Mouse (Mus musculus) left cerebral cortex, postnatal 14 days (tissue): ENCODE measurements at regions not wholly inside any gene's neighbourhood (a gene's known extent, or its start where the extent isn't known, plus 50 kb on each side); places are given as distances from the start of the nearest gene placed in this dataset.

Source experiments
- DNase-seq, 2 experiments: peaks; one replicate each; pipeline ENCODE4 v3.0.0; 2021 to 2022; ENCODE audit warnings: low spot score in 2 of 2, mixed read lengths in 1 of 2
- intact Hi-C: fragments of 180-260 bp; cut with DNase I; formaldehyde crosslinking; loops from one replicate; pipeline ENCODE4 v1.15.1; 2025

GRCm38 (mm10) chr8:88914657-88915056, 129.3 kb downstream of the Sall1 start:
- no peak for DNase-seq
- intact Hi-C loops: no loop called here

DNA sequence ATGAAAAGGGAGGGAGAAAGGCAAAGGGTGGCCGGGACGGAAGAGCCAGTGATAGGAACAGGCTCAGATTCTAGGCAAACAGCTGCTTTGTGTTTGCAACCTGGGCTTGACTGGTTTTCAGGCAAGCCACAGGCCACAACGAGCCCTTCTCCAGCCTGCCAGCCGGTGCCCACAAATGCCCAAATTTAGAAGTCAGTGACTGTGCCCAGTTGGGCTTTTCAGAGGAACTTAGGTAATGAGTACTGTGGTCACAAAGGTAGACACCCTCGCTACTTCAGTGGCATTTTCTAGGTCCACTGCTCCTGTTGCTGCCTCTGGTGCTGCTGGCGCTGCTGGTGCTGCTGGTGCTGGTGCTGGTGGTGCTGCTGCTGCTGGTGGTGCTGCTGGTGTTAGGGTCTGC, 129.8 kb downstream of the Sall1 start:
- intact Hi-C loops: no loop called here
- no peak for DNase-seq

DNA sequence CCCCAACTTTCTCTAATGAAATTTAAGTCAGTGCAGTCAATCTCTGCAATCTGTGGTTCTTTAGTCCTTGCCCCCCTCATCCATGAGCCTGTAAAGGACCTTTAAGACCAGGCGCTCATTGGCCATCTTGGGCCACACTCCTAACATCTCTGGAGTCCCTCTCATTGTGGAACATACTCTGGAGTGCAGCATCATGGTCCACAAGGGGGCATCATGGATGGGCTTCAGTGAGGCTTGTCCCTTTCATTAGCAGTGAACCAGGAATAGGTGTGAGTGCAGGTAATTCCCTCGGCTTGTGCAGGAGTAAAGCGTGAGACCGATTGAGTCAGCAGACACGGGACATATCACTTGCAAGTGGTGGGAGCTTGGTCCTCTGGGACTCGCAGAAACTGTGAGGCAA, 137.7 kb downstream of the Sall1 start:
- intact Hi-C loops: no loop called here
- DNase-seq: no peak

GRCm38 (mm10) chr8:88903094-88903493, 140.9 kb downstream of the Sall1 start:
- intact Hi-C loops: no loop called here
- no peak for DNase-seq

DNA sequence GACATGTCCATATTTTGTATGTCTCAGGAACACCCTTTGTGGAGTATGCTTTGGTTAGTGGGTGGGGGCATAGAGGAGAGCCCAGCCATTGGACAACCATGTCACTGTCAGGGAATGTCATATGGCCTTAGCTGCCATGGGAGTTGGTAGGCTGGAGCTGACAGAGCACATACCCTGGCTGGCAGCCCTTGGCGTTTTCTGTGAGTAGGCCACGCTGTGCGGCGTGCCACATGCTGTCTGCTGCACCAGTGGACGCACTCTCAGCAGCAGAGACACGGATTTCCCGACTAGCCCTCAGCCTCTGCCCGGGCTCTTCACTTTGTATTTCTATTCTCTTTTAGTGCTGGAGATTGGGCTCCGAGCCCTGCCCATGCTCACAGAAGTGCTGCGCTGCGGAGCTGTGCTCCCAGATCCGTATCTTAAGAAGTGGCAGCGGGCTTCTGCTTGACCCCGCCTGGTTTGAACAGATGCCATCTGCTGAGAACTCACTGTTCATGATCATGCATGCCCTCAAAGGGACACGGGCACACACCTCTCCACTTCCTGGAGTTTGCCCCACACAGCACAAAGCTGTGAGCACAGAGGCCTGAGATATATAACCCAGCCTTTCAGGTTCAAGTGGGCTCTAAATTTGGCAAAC, 160.1 kb downstream of the Sall1 start:
- intact Hi-C loops: no loop called here
- DNase-seq: no peak

DNA sequence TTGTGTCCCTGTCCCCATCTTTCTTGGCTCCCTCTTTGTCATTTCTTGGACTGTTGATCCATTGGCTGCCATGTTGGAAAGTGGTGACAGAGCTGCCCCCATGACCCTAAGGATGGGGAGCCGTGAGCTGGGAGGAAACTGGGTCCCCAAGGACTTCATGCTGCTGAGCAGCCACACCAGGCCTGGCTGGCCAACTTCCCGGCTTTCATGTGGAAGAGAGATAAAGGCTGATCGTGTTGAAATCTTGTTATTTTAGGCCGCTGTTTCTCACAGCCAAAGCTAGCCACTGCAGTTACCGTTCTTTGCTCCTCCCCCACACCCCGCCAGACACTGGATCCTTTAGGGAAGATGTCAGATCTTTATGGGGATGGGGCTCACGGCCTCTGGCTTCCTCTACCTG, 164.1 kb downstream of the Sall1 start:
- no peak for DNase-seq
- intact Hi-C loops: no loop called here

- no peak for DNase-seq
- intact Hi-C loops: no loop called here
Measured at GRCm38 (mm10) chr8:88877921-88878320, 166.0 kb downstream of the Sall1 start.

GRCm38 (mm10) chr8:88862846-88863455, 166.1 kb downstream of the Cyld start:
- DNase-seq: no peak
- intact Hi-C loops: no loop called here

DNA sequence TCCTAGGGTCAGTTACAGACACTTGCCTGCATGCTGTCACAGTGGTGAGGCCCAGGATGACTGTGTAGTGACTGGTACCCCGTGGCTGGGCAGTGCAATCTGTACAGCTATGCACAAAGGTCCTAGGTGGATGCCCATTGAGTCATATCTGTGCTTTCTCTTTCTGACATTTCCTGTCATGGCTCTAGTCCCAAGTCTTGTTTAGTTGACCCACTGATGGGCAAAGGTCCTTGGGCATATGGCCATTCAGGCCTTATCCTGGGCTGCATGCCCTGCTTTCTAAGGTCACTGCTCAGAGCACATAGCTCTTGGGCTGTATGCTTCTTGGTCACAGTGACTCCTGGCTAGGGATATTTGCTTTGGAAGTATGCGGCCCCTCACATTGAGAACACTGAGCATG, 160.4 kb downstream of the Cyld start:
- intact Hi-C loops: no loop called here
- DNase-seq: no peak

GRCm38 (mm10) chr8:88853200-88853599, 156.4 kb downstream of the Cyld start:
- intact Hi-C loops: no loop called here
- DNase-seq: no peak

DNA sequence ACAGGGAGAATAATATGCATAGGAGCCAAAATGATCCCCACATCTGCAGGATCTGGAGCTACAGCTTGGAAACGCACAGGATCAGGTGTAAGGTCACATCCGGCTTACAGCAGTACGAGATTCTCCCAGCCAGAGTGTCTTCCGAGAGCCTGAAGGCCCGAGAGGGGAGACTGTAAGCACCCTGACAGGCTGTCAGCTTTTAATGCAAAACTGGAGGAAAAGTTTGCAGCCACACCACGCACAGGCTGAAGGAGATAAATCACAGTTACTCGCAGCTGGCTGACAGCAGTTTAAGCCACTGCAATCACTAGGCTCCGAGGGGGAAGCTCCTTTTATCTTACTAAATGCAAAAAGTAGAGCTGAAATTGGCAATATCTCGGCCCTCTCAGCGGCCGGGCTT, 149.1 kb downstream of the Cyld start:
- no peak for DNase-seq
- intact Hi-C loops: no loop called here

GRCm38 (mm10) chr8:88844370-88844769, 147.5 kb downstream of the Cyld start:
- intact Hi-C loops: no loop called here
- peak; percentile 62 to 70 for DNase-seq

- no peak for DNase-seq
- intact Hi-C loops: no loop called here
Measured at GRCm38 (mm10) chr8:88842451-88842850, 145.6 kb downstream of the Cyld start.

GRCm38 (mm10) chr8:88840096-88840495, 143.3 kb downstream of the Cyld start:
- intact Hi-C loops: no loop called here
- DNase-seq: no peak

DNA sequence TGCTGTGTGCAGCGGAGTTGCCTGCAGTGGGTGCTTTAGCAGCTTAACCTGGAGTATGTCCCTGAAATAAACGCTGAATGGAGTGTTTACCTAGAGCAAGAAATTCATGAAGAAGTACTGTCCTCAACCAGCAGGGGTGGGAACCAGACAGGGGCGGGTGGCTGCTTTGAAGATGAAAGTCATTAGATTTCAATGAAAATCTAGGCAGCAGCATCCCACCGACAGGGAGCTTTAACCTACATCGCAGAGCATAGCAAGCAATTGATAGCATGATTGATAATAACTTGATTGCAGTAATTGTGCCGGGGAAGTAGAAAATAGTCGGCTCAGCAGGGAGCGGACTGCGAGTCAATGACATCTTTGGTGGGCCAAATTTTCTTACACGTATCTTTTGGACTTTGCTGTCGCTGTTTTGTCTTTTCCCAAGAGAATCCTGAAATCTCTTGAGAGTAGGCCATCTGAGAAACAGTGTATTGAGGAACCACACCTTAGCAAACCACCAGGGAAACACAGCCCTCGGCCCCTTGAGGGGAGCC, 139.0 kb downstream of the Cyld start:
- DNase-seq: no peak
- intact Hi-C loops: no loop called here

GRCm38 (mm10) chr8:88825816-88826215, 129.0 kb downstream of the Cyld start:
- intact Hi-C loops: no loop called here
- DNase-seq: no peak

- no peak for DNase-seq
- intact Hi-C loops: no loop called here
Measured at GRCm38 (mm10) chr8:88823931-88824330, 127.1 kb downstream of the Cyld start.

GRCm38 (mm10) chr8:88820275-88820850, 123.5 kb downstream of the Cyld start:
- no peak for DNase-seq
- intact Hi-C loops: no loop called here

GRCm38 (mm10) chr8:88816461-88816860, 119.6 kb downstream of the Cyld start:
- no peak for DNase-seq
- intact Hi-C loops: no loop called here

DNA sequence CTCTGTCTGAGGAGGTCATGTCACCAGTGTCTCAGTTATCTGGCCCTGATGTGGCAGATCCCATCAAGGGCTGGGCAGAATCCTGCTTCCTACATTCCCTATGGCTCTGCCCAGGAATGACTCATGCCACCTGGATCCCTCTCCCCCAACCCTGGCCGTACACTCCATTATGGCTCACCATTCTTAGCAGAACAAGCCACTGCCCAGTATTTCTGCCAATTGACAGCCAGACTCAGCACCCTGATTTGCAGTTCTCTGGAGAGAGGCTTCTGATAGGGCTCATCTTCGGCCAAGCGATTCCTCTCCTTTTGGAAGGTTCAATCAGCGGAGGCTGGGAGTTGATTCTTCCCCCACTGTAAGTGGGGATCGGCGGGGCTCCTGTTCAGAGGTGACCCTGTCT, 117.4 kb downstream of the Cyld start:
- intact Hi-C loops: no loop called here
- no peak for DNase-seq
